Mouse (Mus musculus): ENCODE measurements around the gene Abi3bp.

Abi3bp gene

DNA sequence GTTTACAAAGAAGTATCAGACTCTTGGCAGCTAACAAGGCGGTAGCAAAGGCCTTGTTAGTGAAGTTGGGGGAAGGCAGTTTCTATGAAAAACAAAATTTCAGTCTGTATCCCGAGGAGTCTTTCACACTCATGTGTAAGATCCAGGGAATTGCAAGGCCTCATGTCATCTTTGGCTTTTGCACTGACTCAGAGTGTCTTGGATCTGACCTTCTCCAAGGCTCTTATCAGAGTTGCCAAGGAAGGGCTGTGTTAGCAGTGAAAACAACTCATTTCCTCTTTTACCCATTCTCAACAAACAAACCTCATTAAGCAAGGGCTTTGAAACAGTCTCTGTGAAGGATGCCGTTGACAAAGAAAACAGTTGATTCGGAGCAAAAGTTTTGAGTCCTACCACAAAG, 17.6 kb downstream of the Abi3bp start:
- TF ChIP-seq GATA4 (IDR thresholded peaks at IDR 0.05; ENCODE audit: insufficient replicate concordance, low read length): peak; percentile 88

DNA sequence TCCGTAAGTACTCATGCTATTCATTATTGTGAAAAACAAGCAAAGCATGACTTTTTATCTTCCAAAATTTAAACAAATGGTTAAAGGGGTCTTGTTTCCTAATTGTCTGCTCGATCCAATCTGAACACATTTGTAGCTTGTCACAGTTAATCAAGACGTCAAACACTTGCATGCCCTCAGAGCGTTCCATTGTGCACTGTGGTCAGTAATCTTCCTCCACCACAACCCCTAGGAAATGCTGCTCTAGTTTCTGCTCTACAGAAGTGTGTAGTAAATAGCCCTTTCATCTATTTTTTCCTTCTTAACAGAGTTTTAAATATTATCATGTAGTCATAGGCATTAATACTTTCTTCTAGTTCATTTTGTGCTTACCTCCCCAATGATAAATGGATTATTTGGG, 19.1 kb downstream of the Abi3bp start:
- TF ChIP-seq GATA4 (IDR thresholded peaks at IDR 0.05; ENCODE audit: insufficient replicate concordance, low read length): no peak

DNA sequence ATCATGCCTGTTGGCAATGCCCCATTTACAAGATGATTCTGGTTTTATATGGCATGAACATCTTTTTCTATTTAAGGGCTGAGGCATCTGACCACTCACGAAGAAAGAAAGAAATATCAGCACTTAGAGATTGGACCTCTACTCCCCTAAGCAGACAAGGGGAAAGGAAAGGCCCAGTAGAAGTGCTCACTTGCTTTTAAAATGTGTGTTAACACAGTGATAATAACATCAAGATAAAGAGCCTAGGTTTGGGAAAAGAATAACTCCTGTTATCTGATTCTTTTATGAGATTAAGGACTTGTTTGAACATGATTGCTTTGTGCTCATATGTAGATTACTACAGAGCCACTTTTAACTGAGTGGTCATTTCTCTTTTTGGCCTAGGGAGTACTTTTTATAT, 21.0 kb downstream of the Abi3bp start:
- TF ChIP-seq GATA4 (IDR thresholded peaks at IDR 0.05; ENCODE audit: insufficient replicate concordance, low read length): no peak

DNA sequence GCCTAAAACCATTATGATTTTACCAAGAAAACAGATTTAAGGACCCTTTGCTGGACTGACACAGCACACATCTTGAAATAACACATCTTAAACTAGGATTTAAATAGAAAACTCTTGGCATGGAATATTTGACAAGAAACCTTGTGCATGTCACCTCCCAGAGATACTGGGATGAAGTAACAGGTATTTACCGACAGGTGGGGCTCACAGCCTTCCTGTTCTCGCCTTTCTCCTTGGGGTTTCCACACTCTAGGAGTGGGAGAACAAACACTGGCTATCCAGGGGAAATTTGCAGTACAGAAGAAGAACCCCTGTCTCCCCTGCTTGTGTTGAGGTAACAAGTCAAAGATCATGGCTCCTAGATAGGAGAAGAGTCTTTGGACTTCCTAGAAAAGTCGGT, 22.8 kb downstream of the Abi3bp start:
- no peak for TF ChIP-seq GATA4 (IDR thresholded peaks at IDR 0.05; ENCODE audit: insufficient replicate concordance, low read length)

DNA sequence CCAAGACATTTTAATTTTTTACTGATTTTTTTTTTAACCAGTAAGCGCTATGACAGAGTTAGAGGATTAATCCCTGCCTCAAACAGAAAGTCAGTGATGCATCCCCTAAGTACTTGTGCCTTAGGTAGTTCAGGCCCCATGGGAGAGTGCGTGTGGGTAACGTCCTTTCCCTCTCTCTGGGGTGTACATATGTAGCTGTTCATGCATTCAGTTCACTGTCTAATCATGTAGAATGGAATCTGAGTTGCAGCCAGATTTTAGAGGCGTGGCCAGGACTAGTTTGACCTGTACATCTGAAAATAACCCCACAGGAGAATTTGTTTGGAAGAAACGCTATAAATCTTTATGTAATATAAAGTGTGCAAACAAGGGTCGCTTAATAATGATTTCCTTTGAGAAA, 23.4 kb downstream of the Abi3bp start:
- TF ChIP-seq GATA4 (IDR thresholded peaks at IDR 0.05; ENCODE audit: insufficient replicate concordance, low read length): no peak

DNA sequence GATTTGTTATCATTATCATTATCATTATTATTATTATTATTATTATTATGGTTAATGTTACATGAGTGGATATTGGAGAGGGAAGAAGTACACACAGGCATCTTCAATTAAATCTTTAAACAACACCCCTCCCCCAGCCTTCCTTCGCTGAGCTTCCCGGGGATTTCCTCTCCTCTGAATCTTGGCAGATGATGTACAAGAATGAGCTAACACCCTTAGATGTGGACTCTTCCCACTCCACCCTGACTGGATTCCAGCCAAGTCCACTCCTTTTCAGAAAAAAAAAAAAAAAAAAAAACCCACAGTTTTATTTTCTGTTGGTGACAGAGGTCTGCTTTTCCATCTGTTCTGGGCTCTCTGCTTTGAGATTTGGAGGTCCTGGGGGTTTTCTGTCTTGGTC, 23.8 kb downstream of the Abi3bp start:
- TF ChIP-seq GATA4 (IDR thresholded peaks at IDR 0.05; ENCODE audit: insufficient replicate concordance, low read length): peak; percentile 37; the same call in 1 of the 2 replicates

DNA sequence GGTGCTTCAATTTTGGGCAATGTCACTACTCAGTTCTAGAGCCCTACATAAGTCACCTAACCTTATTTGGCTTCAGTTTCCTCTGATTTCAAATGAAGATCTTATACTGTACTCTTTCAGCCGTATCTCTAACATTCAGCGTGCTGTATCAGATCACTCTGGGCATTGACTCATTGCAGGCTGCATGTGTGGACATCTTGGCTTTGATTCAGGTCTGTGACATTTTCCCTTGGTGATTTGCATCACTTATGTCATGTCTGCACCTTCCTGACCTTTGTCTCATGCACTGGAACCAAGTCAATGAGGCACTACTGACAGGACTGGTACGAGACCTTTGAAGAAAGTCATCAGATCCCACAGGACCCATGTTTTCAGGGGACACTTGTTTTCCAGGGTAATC, 24.5 kb downstream of the Abi3bp start:
- no peak for TF ChIP-seq GATA4 (IDR thresholded peaks at IDR 0.05; ENCODE audit: insufficient replicate concordance, low read length)

DNA sequence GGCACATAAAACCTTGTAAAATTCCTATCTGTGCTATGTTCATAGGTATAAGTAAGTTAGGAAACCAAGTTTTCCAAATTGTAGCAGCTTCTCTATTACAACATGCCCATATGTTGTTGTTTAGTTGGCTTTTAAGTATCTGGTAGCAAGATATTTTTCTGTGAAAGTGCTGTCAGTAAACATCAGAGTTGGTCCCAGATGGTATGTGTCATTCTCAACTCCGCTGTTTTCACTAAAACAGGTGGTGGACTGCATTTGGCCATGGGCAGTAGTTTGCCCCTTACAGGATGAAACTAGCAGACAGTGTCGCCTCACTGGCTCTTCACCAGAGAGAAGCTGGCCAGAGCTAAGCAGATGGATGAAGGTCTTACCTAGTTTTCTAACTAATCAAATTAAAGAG, 26.3 kb downstream of the Abi3bp start:
- no peak for TF ChIP-seq GATA4 (IDR thresholded peaks at IDR 0.05; ENCODE audit: insufficient replicate concordance, low read length)

DNA sequence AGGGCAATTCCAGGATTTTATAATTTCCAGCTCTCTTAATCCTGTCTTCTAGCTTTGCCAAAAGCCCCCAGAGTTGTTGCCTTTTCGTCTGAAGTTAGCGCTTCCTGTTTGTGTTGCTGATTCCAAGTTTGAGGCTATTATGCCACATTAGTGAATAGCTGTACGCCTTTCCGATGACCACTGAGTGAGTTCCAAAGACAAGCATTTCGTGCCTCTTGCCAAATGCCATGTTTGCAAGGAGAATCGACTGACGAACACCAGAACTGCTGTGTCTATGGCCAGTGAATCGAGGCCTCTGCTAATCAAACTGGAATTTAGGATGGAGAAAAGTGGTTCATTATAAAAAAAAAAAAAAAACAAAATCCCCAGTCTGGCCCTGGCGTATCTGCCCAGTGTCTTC, 40.3 kb downstream of the Abi3bp start:
- peak; percentile 43; the same call in 1 of the 2 replicates for TF ChIP-seq GATA4 (IDR thresholded peaks at IDR 0.05; ENCODE audit: insufficient replicate concordance, low read length)

DNA sequence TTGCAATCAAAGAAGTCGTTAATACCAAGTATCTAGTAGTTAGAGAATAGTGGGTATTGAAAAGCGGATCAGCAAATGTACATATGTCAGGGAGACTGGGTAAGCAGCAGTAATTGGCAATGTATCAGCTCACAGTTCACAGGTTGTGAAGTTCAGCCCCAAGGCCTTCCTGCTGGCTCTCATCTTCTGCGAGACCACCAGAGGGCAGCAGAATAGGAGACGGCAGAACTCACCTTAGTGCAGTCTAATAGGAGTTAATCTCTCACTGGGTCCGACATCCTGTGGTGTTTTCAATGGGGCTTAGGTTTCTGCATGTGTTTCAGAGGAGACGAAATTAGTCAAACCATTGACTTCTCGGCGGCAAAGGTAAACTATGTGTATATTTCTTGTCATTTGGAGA, 46.7 kb downstream of the Abi3bp start:
- no peak for TF ChIP-seq GATA4 (IDR thresholded peaks at IDR 0.05; ENCODE audit: insufficient replicate concordance, low read length)

DNA sequence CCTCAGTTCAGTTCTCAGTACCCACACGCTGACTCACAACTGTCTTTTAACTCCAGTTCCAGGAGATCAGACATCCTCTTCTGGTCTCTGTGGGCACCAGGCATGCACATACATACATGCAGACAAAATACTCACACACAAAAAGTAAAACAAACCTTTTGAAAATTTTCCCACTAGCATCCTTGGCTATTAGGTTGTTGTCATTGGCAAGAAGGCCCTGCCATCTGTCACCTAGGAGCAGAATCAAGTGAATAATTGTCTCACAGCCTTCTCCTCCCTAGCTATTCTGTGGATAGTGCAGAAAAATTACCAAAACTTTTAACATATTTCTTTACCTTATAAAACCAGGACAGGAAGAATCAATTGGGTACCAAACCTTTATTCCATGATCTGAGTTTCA, 48.8 kb downstream of the Abi3bp start:
- no peak for TF ChIP-seq GATA4 (IDR thresholded peaks at IDR 0.05; ENCODE audit: insufficient replicate concordance, low read length)

DNA sequence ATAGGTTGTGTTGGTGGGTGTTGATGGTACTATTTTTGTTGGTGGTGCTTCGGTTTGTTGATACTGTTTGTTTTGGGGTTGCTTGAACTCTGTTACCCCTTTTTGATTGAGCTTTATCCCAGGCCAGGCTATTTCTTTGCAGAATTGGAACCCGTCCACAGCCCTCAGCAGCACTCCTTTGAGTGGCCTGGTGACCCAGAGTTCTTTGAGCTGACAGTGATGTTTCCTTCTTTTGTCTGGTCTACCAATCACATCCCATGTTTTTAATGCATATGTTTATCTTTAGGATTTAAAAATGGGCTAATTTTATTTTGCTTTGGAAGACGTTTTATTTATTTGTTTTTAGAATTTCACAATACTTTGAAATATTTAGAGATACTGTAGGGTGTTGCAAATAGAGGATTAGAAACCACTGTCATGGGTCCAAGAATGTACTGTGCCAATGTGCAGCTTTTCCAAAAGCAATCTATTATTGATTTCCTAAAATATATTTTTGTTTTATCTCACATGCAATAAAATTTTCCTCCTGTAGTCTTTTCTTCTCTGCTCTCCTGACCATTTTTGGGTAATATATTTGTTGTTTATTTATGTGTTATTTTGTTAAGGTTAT, 50.5 kb downstream of the Abi3bp start:
- TF ChIP-seq GATA4 (IDR thresholded peaks at IDR 0.05; ENCODE audit: insufficient replicate concordance, low read length): 0 out of 2 replicates have a peak, but pooled peaks have one; percentile 26

DNA sequence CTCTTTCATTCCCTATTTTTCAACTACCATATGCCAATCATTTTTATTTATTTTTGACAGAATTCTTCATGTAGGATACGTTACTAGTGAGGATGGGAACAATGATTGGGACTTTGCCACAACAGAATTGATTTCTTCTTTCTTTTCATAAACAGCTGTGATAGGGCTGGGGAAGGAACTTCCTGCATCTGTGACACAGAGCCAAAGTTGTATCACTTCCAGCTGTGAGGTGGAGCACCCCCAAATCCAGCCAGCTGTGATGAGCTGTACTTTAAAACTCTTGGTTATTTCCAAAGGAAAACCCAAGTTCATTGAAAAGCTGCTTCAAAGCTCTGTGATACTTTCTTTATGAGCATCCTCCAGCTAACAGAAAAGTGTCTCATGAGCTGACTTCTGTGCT, 101.9 kb downstream of the Abi3bp start:
- TF ChIP-seq GATA4 (IDR thresholded peaks at IDR 0.05; ENCODE audit: insufficient replicate concordance, low read length): no peak

DNA sequence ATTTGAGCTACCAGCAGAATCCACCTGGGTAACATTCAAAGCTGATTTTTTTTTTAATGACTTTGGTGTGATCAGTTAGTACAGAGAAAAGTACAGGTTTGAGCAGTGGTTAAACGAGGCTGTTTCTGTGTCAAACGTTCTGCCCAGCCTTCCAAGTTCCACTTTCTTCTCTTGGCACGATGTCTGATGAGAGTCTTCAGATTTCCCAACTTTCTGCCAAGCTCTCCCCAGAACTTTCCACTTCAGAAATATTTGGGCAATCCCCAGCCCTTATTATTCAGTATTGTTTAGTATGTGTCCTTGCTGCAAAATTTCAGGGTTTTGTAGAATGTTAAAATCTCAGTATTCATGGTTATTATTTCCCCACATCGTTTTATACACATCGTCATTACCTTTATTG, 115.9 kb downstream of the Abi3bp start:
- TF ChIP-seq GATA4 (IDR thresholded peaks at IDR 0.05; ENCODE audit: insufficient replicate concordance, low read length): no peak

DNA sequence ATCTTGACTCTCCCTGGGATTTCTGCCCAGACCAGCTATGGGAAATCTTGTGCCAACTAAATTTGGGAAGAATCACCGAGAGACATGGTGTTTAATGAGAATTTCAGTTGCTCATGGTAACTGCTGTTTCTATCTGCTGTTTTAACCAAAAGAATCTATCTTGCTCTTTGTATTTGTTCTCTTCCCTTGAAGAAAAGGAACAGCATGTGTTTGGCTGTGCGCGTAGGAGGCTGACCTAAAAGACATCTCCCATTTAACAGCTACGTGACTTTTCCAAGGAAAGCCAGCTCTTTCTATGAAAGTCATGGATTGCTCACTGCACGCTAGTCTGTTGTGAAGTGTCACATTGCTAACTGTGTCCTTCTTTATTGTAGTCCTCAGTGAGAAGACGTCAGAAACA, 117.2 kb downstream of the Abi3bp start:
- no peak for TF ChIP-seq GATA4 (IDR thresholded peaks at IDR 0.05; ENCODE audit: insufficient replicate concordance, low read length)

DNA sequence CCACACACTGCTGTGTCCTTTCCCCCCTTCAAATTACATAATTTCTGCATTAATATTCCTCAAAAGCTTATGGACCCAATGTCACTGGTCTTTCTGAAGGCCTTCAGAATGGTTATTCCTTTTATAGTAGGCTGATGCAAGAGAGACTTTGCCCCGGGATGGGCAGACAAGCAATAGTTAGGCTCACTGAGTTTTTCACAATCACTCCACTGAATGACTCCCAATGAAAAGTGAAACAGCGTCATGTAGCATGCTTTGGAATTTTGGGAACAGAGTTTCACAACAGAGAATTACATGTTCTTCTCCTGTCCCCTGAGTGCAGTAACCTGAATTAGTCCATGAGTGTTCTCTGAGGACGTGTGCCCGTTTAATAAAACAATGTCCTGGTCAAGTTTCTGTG, 120.7 kb downstream of the Abi3bp start:
- no peak for TF ChIP-seq GATA4 (IDR thresholded peaks at IDR 0.05; ENCODE audit: insufficient replicate concordance, low read length)

DNA sequence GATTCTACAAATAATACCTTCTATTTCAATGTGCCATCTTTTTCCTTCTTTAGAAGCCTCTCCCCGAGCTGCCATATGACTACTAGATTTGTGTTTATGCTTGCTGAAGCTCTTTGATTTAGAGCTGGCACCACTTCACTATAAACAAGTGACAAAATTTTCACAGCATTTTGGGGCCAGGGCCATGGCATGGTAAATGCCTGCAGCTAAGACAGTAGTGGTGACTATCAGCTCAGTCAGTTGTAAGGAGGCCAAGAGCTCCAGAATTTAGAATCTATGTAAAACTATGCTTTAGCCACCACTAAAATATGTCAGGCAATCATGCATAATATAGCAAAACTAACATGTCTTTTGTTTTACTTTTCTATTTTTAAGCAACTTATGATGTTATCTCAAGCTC, 124.7 kb downstream of the Abi3bp start:
- TF ChIP-seq GATA4 (IDR thresholded peaks at IDR 0.05; ENCODE audit: insufficient replicate concordance, low read length): no peak

Measured in liver, adult (tissue).